Mouse (Mus musculus): ENCODE data around the gene Foxd3.

The Foxd3 gene

DNA sequence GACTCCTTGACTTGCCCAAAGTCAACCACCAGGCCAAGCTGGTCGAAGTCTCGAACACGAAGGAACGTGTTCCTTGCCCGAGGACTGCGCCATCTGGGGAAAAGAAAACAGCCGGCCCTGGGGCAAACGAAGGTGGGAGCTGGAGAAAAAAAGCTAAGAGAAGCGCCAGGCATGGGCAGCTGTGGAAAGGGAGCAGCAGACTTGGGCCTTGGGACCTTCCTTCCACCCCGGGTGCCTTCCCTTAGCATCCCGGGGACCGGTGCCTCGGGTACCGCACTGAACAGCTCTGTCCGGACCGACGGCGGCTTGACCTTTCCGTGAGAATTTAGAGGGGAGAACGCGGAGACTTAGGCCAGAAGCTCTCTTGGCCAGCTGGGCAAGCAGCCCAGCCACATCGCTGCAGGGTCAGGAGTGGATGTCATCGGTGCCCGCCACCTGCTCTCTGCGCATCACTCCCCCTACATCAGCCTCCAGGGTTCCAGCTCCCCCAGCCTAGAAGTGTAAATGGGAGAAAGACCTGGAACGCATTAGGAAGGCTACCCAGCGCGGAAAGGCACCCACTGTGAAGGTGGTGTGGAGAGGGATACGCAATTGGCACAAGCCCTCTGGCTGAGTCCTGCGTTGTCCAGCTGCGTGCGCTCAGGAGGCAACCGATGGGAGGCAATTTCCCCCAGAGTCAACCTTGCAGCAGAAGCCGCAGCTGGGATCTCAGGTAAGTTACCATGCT is 6.9 kb downstream of the Foxd3 start:
- H3K27me3 ChIP-seq (ENCODE audit: control insufficient read depth, insufficient read depth, low read length, poor library complexity, severe bottlenecking), result peaks cover 2% of the 10 kb centered on the region
- no peaks in the 10 kb centered on the region for H3K36me3 ChIP-seq (ENCODE audit: control insufficient read depth, insufficient read depth, low read length, poor library complexity, severe bottlenecking)
- DNase-seq (ENCODE audit: low read depth, low spot score), result no peak

GRCm38 (mm10) chr4:99663710-99664109 is 7.6 kb downstream of the Foxd3 start:
- no peaks in the 10 kb centered on the region for H3K36me3 ChIP-seq (ENCODE audit: control insufficient read depth, insufficient read depth, low read length, poor library complexity, severe bottlenecking)
- no peak for DNase-seq (ENCODE audit: low read depth, low spot score)
- peaks cover 2% of the 10 kb centered on the region for H3K27me3 ChIP-seq (ENCODE audit: control insufficient read depth, insufficient read depth, low read length, poor library complexity, severe bottlenecking)

GRCm38 (mm10) chr4:99670203-99670851 is 14.2 kb downstream of the Foxd3 start:
- Histone ChIP-seq H3K36me3 (ENCODE audit: control insufficient read depth, insufficient read depth, low read length, poor library complexity, severe bottlenecking) (no peaks in the 10 kb centered on the region), H3K27me3 (ENCODE audit: control insufficient read depth, insufficient read depth, low read length, poor library complexity, severe bottlenecking) (no peaks in the 10 kb centered on the region; the same call in 1 of the 2 replicates)
- DNase-seq (ENCODE audit: low read depth, low spot score), result no peak

- Histone ChIP-seq H3K36me3 (ENCODE audit: control insufficient read depth, insufficient read depth, low read length, poor library complexity, severe bottlenecking) (no peaks in the 10 kb centered on the region), H3K27me3 (ENCODE audit: control insufficient read depth, insufficient read depth, low read length, poor library complexity, severe bottlenecking) (no peaks in the 10 kb centered on the region)
- DNase-seq (ENCODE audit: low read depth, low spot score), result no peak
These were observed 19.1 kb downstream of the Foxd3 start for GRCm38 (mm10) chr4:99675191-99675590.

DNA sequence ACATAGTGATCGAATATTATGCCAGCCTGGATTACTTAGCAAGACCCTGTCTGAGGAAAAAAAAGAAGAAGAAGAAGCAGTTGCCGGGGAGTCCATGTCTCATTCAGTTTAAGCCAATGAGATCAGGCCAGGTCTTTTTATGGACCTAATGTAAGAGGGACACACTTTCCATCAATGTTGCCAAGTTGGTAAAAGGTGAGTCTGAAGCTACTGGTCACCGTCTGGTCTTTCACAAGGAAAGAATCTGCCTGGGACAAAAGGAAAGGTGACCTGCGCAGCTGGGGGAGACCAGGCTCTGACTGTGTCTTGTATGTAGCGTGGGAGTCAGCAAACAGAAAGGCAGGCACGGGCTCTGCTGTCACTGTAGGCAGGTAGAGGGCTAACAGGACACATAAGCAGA is 27.8 kb downstream of the Foxd3 start:
- Histone ChIP-seq H3K36me3 (ENCODE audit: control insufficient read depth, insufficient read depth, low read length, poor library complexity, severe bottlenecking) (no peaks in the 10 kb centered on the region), H3K27me3 (ENCODE audit: control insufficient read depth, insufficient read depth, low read length, poor library complexity, severe bottlenecking) (no peaks in the 10 kb centered on the region)
- DNase-seq (ENCODE audit: low read depth, low spot score), result no peak

GRCm38 (mm10) chr4:99686308-99686707 is 30.2 kb downstream of the Foxd3 start:
- Histone ChIP-seq H3K27me3 (ENCODE audit: control insufficient read depth, insufficient read depth, low read length, poor library complexity, severe bottlenecking) (no peaks in the 10 kb centered on the region), H3K36me3 (ENCODE audit: control insufficient read depth, insufficient read depth, low read length, poor library complexity, severe bottlenecking) (no peaks in the 10 kb centered on the region)
- DNase-seq (ENCODE audit: low read depth, low spot score), result no peak

Measured in splenic B cell, adult 2 months (primary cell).